Comparison of ENCODE assay signal across 21 mouse cellular contexts in genomic region chr3:144257196-144257595, GRCm38 (mm10). TPM values are rescaled to one million over a fixed set of nuclear protein-coding genes. Genes with fewer than 3 reads are reported as not detected.
DNase-seq lines count a peak whose midpoint lies in the region; ATAC-seq and TF ChIP-seq lines count a peak whose summit lies in the region.
"Had no signal": no experiment of that assay in that cellular context is flagged by ENCODE, and none has a peak within 500 bp of the region (broad histone marks: within the 10 kb centered on the region; RNA-seq: fewer than 3 reads in every experiment).

No protein-coding gene starts in this region.

- no peak for TF ChIP-seq CTCF in brain, embryonic 14.5 days (IDR thresholded peaks at IDR 0.05; ENCODE audit: borderline replicate concordance, extremely low read depth, insufficient read depth, insufficient read length)

- H3K4me2 ChIP-seq in heart, embryonic 12.5 days, result no peak overlapping the region
- no peak overlapping the region for H3K4me2 ChIP-seq in forebrain, embryonic 15.5 days (replicated peaks)
- H3K4me2 ChIP-seq: embryonic facial prominence, embryonic 12.5 days; heart, embryonic 11.5 days; hindbrain, embryonic 15.5 days had no signal

- no peak overlapping the region for H3K9ac ChIP-seq in heart, embryonic 12.5 days
- no peak overlapping the region for H3K9ac ChIP-seq in forebrain, embryonic 15.5 days (replicated peaks)
- H3K9ac ChIP-seq: embryonic facial prominence, embryonic 12.5 days; hindbrain, embryonic 15.5 days had no signal

- H3K4me1 ChIP-seq in heart, embryonic 12.5 days (replicated peaks), result peaks cover 4% of the 10 kb centered on the region
- H3K4me1 ChIP-seq in forebrain, embryonic 15.5 days, result peaks cover 20% of the 10 kb centered on the region
- H3K4me1 ChIP-seq: embryonic facial prominence, embryonic 12.5 days; hindbrain, embryonic 15.5 days had no signal

- no peaks in the 10 kb centered on the region for H3K36me3 ChIP-seq in heart, embryonic 12.5 days
- H3K36me3 ChIP-seq in forebrain, embryonic 15.5 days, result no peaks in the 10 kb centered on the region
- H3K36me3 ChIP-seq: embryonic facial prominence, embryonic 12.5 days; hindbrain, embryonic 15.5 days had no signal

- peak; percentile 85 for DNase-seq in heart, adult 11 months
- peak; percentile 75 for DNase-seq in brain, embryonic 14.5 days (ENCODE audit: low read depth)
- DNase-seq in ovary, adult 18-20 months (ENCODE audit: low spot score), result no peak
- DNase-seq: adrenal gland, adult 2 months; adrenal gland, postnatal 36 days; cerebellum, adult 11 months; cerebellum, adult 8-10 months; cerebellum, postnatal 14 days; gastrocnemius, postnatal 36 days; heart, adult 18-20 months; heart, postnatal 36 days; kidney, adult 11 months; kidney, adult 9 months had no signal

- TF ChIP-seq POLR2A in brain, embryonic 14.5 days (IDR thresholded peaks at IDR 0.05; ENCODE audit: borderline replicate concordance, extremely low read depth, insufficient read depth, insufficient read length, poor library complexity, severe bottlenecking), result no peak

- H3K27ac ChIP-seq in heart, embryonic 12.5 days (ENCODE audit: poor library complexity, severe bottlenecking), result no peak overlapping the region
- peak overlapping the region; percentile 56; the same call in 1 of the 2 replicates for H3K27ac ChIP-seq in forebrain, embryonic 15.5 days (replicated peaks)
- H3K27ac ChIP-seq: embryonic facial prominence, embryonic 12.5 days; hindbrain, embryonic 15.5 days had no signal

- no peaks in the 10 kb centered on the region for H3K27me3 ChIP-seq in heart, embryonic 12.5 days (replicated peaks)
- H3K27me3 ChIP-seq in forebrain, embryonic 15.5 days, result no peaks in the 10 kb centered on the region
- H3K27me3 ChIP-seq: CH12.LX; embryonic facial prominence, embryonic 12.5 days; hindbrain, embryonic 15.5 days had no signal

- no peak for ATAC-seq in heart, embryonic 12.5 days (ENCODE audit: insufficient number of reproducible peaks, low FRiP score)
- peak; percentile 76 for ATAC-seq in forebrain, embryonic 15.5 days (replicated peaks)
- peak; percentile 64 for ATAC-seq in megakaryocyte-erythroid progenitor cell, adult 5-6 weeks (replicated peaks; ENCODE audit: low FRiP score, low TSS enrichment, poor library complexity, severe bottlenecking)
- no peak for ATAC-seq in inflammation-experienced regulatory T-cells, adult 6 months

- no peaks in the 10 kb centered on the region for H3K9me3 ChIP-seq in heart, embryonic 12.5 days (replicated peaks)
- H3K9me3 ChIP-seq in forebrain, embryonic 15.5 days, result no peaks in the 10 kb centered on the region
- H3K9me3 ChIP-seq: embryonic facial prominence, embryonic 12.5 days; hindbrain, embryonic 15.5 days had no signal

- 65% methylated on average over 9 of the region's 9 CpGs for WGBS in heart, embryonic 12.5 days
- WGBS in forebrain, embryonic 15.5 days, result 53% methylated on average over 9 of the region's 9 CpGs

- no peak overlapping the region for H3K4me3 ChIP-seq in heart, embryonic 12.5 days
- H3K4me3 ChIP-seq in forebrain, embryonic 15.5 days, result no peak overlapping the region
- H3K4me3 ChIP-seq: embryonic facial prominence, embryonic 12.5 days; hindbrain, embryonic 15.5 days had no signal

RNA-seq across cellular contexts. Expression of gene Lmo4, which starts 52.2 kb away (rescaled TPM):
- 44.9 and 45.9 TPM in 2 replicates for polyA plus RNA-seq in heart, embryonic 12.5 days (2016; fragmentation: Nextera tagmentation; extraction: Ambion mirVana)
- polyA plus RNA-seq in brain, embryonic 14.5 days (2012; rRNA removed), result 155 and 177 TPM in 2 replicates
- 133 and 136 TPM in 2 replicates for polyA plus RNA-seq in forebrain, embryonic 15.5 days (2015; fragmentation: Nextera tagmentation; extraction: Ambion mirVana)
- 23.9 and 27.0 TPM in 2 replicates for total RNA-seq in megakaryocyte-erythroid progenitor cell, adult 5-6 weeks (2014; fragmentation: Nextera tagmentation)
- total RNA-seq in megakaryocyte-erythroid progenitor cell, adult 5-6 weeks (2017), result 18.7 and 18.9 TPM in 2 replicates
- 10 to 100 TPM in 2 of 3 experiments, 1 to 10 TPM in 1; 8.6 to 12.7 (median 10.9) TPM for polyA plus RNA-seq in inflammation-experienced regulatory T-cells, adult 6 months (2017; shearing (Covaris generic))

Comparison
In these comparisons a context has a peak if more than half of its experiments do, and no peak if none do; other contexts are left out.
1. ATAC-seq: peak in forebrain, embryonic 15.5 days (single experiment) and megakaryocyte-erythroid progenitor cell, adult 5-6 weeks (single experiment); none in heart, embryonic 12.5 days (single experiment) and inflammation-experienced regulatory T-cells, adult 6 months (single experiment).